Mouse (Mus musculus) heart, postnatal 0 days (tissue): ENCODE results near the gene Rab7.

Experiments
- CTCF ChIP-seq: IDR thresholded peaks from 2 replicates; pipeline ENCODE4 v1.5.1; 2016; ENCODE audit warnings: antibody characterized with exemption, control low read depth, low read depth
- EP300 ChIP-seq: IDR thresholded peaks from 2 replicates; pipeline ENCODE4 v1.6.1; 2016; ENCODE audit warnings: antibody characterized with exemption, low read depth

DNA sequence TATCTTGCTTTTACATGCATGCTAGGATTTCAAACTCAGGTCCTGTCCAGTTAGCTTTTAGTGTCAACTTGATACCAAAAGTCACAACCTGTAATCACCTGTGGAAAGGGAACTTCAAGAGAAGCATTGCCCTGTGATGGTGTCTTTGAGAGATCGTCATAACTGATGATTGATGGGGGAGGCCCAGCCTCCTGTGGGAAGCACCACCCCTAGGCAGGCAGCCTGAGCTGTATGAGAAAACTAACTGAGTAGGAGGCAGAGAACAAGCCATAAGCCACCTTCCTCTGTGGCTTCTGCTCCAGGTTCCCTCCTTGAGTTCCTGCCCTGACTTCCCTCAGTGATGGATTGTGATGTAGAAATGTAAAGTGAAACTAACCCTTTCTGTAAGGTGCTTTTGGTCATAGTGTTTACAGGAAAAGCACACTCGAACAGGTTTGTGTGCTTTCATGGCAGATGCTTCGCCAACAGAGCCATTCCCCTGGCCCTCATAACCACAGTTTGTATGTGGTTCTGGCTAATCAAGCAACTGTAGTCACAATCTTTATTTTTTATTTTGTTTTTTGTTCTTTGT, 19.1 kb upstream of the Rab7 start:
- TF ChIP-seq CTCF (no peak), EP300 (no peak)
